Mouse (Mus musculus): ENCODE data around the gene Prdm16. TPM values are rescaled to one million over a fixed set of nuclear protein-coding genes. Genes with fewer than 3 reads are reported as not detected.

The Prdm16 gene
- polyA plus RNA-seq, 1 experiment = not detected

DNA sequence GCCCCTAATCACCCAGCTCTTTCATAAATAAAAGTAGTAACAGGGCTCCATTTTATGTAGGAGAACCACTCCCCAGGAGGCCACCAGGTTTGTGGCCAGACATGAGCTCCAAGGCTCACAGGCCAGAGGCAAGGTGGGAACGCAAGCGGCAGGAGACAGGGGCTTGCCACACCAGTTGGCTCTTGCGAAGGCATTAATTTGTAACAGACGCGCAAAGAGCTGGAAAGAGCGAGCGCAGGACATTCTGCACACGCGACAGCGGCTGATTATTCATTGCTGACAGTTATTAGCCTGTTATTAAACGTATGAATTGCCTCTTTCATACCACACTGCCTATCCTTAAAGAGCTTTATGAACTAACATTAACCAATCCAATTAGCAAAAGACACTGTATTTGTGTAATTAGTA is 144.0 kb downstream of the Prdm16 start:
- H3K4me2 ChIP-seq (ENCODE audit: low read depth) = no peak overlapping the region

DNA sequence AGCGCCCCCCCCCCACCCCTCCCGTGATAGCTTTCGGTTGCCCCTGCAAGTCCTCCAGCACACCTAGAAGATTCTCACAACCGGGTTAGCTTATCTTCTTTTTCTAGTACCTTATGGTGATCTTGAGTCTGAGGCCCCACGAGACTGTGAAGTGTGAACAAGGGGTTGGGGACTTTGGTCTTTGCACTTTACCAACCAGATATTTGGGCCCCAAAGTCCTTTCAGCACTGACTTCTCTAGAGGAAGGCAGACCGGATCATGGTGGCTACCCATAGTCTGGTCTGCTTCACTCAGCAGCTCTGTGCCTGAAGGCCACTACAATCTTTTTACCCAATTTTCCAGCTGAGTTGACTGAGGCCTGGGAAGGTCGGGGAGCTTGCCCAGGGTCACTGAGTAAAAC is 144.4 kb downstream of the Prdm16 start:
- no peak for TF ChIP-seq MYOD1 (IDR thresholded peaks at IDR 0.05; ENCODE audit: control insufficient read depth in 1 of 3, insufficient read length in 2 of 3, low read depth in 2 of 3)
- TF ChIP-seq REST (IDR thresholded peaks at IDR 0.05; ENCODE audit: insufficient read depth, insufficient read length) = no peak
- no peak overlapping the region for H3ac ChIP-seq (ENCODE audit: control insufficient read depth, insufficient read length)
- H3K4me2 ChIP-seq (ENCODE audit: low read depth) = no peak overlapping the region
- H3K27me3 ChIP-seq (ENCODE audit: control insufficient read depth, insufficient read depth, insufficient read length) = no peaks in the 10 kb centered on the region
- no peak overlapping the region for H3K4me3 ChIP-seq
- H3K79me2 ChIP-seq (ENCODE audit: control insufficient read depth, insufficient read depth) = no peaks in the 10 kb centered on the region
- H3K36me3 ChIP-seq (ENCODE audit: control insufficient read depth, insufficient read depth) = no peaks in the 10 kb centered on the region

More for the DNA sequence above, 144.0 kb downstream of the Prdm16 start:
- TF ChIP-seq MAX (IDR thresholded peaks at IDR 0.05; ENCODE audit: low read depth) (no peak), MYOG (IDR thresholded peaks at IDR 0.05; ENCODE audit: control insufficient read depth in 1 of 3, insufficient read depth in 1 of 3, insufficient read length in 2 of 3, low read depth in 2 of 3) (no peak), CEBPB (IDR thresholded peaks at IDR 0.05; ENCODE audit: insufficient read depth, poor library complexity, severe bottlenecking) (no peak), TCF12 (IDR thresholded peaks at IDR 0.05; ENCODE audit: insufficient read depth, poor library complexity, severe bottlenecking) (no peak), MYOD1 (IDR thresholded peaks at IDR 0.05; ENCODE audit: control insufficient read depth in 1 of 3, insufficient read length in 2 of 3, low read depth in 2 of 3) (no peak), TCF3 (IDR thresholded peaks at IDR 0.05; ENCODE audit: insufficient read length, low read depth) (no peak), REST (IDR thresholded peaks at IDR 0.05; ENCODE audit: insufficient read depth, insufficient read length) (no peak), POLR2A (IDR thresholded peaks at IDR 0.05; ENCODE audit: insufficient read length, low read depth) (no peak), USF1 (IDR thresholded peaks at IDR 0.05; ENCODE audit: low read depth) (no peak)
- no peaks in the 10 kb centered on the region for H3K79me2 ChIP-seq (ENCODE audit: control insufficient read depth, insufficient read depth)
- H3ac ChIP-seq (ENCODE audit: control insufficient read depth, insufficient read length) = no peak overlapping the region
- no peaks in the 10 kb centered on the region for H3K36me3 ChIP-seq (ENCODE audit: control insufficient read depth, insufficient read depth)
- H3K4me3 ChIP-seq = no peak overlapping the region
- no peaks in the 10 kb centered on the region for H3K27me3 ChIP-seq (ENCODE audit: control insufficient read depth, insufficient read depth, insufficient read length)

DNA sequence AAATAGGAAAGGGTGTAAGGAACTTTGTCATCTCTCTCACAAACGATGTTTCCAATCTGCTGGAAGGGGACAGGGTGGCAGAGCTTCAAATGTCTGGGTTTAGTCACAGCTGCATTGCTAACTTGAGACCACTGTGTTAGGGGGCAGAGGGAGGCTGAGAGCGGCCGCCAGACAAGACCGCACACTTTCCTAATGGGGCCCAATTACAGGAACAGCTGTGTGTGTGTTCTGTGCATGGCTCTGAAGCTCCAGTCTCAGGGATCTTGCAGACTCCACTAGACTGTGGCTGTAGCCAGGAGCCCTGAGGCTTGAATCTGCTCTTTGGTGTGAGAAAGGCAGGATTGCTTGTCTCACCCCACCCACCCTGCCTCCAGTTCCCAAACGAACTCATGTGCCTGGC is 148.6 kb downstream of the Prdm16 start:
- H3K36me3 ChIP-seq (ENCODE audit: control insufficient read depth, insufficient read depth) = no peaks in the 10 kb centered on the region
- TF ChIP-seq E2F4 (IDR thresholded peaks at IDR 0.05; ENCODE audit: insufficient read depth) (no peak), POLR2A (IDR thresholded peaks at IDR 0.05; ENCODE audit: insufficient read length, low read depth) (no peak), CEBPB (IDR thresholded peaks at IDR 0.05; ENCODE audit: insufficient read depth, poor library complexity, severe bottlenecking) (no peak), SRF (IDR thresholded peaks at IDR 0.05; ENCODE audit: control insufficient read depth, insufficient read length, low read depth) (no peak), TCF3 (IDR thresholded peaks at IDR 0.05; ENCODE audit: insufficient read length, low read depth) (no peak), USF1 (IDR thresholded peaks at IDR 0.05; ENCODE audit: low read depth) (no peak), REST (IDR thresholded peaks at IDR 0.05; ENCODE audit: insufficient read depth, insufficient read length) (no peak), MYOD1 (IDR thresholded peaks at IDR 0.05; ENCODE audit: control insufficient read depth in 1 of 3, insufficient read length in 2 of 3, low read depth in 2 of 3) (no peak), MYOG (IDR thresholded peaks at IDR 0.05; ENCODE audit: control insufficient read depth in 1 of 3, insufficient read depth in 1 of 3, insufficient read length in 2 of 3, low read depth in 2 of 3) (no peak), TCF12 (IDR thresholded peaks at IDR 0.05; ENCODE audit: insufficient read depth, poor library complexity, severe bottlenecking) (no peak), MAX (IDR thresholded peaks at IDR 0.05; ENCODE audit: low read depth) (no peak), POLR2AphosphoS2 (IDR thresholded peaks at IDR 0.05; ENCODE audit: insufficient read length, low read depth) (no peak)
- H3K27me3 ChIP-seq (ENCODE audit: control insufficient read depth, insufficient read depth, insufficient read length) = no peaks in the 10 kb centered on the region

DNA sequence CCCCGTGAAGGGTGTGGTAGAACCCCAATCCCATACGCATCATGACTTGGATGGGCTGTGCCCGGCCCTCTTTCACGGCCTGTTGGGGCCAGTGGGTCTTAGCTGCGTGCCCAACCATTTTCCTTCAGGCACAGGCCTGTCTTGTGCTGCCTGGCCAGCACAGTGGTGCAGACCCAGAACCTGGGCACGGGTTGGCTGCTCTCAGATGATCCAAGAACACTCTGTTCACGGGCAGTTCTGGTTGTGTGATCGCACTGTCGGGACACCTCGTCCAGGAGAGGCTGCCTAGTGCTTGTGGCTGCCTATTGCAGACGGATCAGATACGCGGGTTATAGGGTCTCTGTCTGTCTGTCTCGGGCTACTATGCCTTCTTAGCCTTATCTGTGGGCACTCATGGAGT is 154.0 kb downstream of the Prdm16 start:
- no peak overlapping the region for H3K4me3 ChIP-seq
- H3ac ChIP-seq (ENCODE audit: control insufficient read depth, insufficient read length) = no peak overlapping the region
- H3K27me3 ChIP-seq (ENCODE audit: control insufficient read depth, insufficient read depth, insufficient read length) = no peaks in the 10 kb centered on the region
- no peaks in the 10 kb centered on the region for H3K79me2 ChIP-seq (ENCODE audit: control insufficient read depth, insufficient read depth)
- TF ChIP-seq TCF12 (IDR thresholded peaks at IDR 0.05; ENCODE audit: insufficient read depth, poor library complexity, severe bottlenecking) (no peak), REST (IDR thresholded peaks at IDR 0.05; ENCODE audit: insufficient read depth, insufficient read length) (no peak), CEBPB (IDR thresholded peaks at IDR 0.05; ENCODE audit: insufficient read depth, poor library complexity, severe bottlenecking) (no peak)
- no peak overlapping the region for H3K4me2 ChIP-seq (ENCODE audit: low read depth)
- H3K36me3 ChIP-seq (ENCODE audit: control insufficient read depth, insufficient read depth) = no peaks in the 10 kb centered on the region

More for the DNA sequence above, 148.6 kb downstream of the Prdm16 start:
- H3K79me2 ChIP-seq (ENCODE audit: control insufficient read depth, insufficient read depth) = no peaks in the 10 kb centered on the region
- H3ac ChIP-seq (ENCODE audit: control insufficient read depth, insufficient read length) = no peak overlapping the region
- no peak overlapping the region for H3K4me3 ChIP-seq
- no peak overlapping the region for H3K4me2 ChIP-seq (ENCODE audit: low read depth)

DNA sequence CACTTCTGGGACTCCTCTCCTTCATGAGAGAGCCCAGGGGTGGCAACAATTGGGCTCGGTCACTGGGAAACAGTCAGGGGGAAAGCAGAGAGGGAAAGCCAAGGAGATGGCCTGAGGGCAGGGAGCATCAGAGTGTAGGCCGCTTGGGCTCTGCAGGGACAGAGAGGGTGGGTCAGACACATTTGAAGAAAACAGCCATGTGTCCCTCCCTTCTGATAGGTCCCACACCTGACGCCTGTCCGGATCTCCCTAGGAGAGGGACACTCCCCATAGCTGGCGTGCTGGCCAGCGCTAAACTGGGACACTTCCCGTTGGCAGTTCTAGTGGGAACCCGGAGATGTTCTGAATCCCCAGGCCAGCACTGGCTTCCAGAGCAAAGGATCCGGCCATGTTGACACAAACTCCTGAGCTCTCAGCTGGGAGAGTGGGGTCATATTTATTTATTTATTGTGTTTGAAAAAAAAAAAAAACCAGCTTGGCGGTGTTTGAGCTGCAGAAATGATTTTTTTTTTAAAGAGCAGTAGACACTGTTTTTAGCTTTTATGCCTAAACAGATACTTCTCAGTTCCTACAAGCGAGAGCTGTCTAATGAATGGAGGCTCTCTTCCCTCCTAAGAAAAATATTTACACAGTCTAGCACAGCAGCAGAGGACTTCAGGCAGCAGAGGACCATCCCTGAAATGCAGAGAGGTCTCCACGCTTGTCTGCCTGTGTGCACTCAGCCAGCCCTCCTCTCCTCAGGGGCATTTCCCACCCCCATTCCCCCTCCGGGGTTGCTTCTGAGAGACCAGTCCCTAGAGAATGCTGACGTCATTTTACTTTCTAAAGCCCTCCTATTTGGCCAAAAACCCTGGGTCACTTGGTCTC is 154.7 kb downstream of the Prdm16 start:
- Histone ChIP-seq H3K79me2 (ENCODE audit: control insufficient read depth, insufficient read depth) (no peaks in the 10 kb centered on the region), H3K4me2 (ENCODE audit: low read depth) (no peak overlapping the region), H3K36me3 (ENCODE audit: control insufficient read depth, insufficient read depth) (no peaks in the 10 kb centered on the region), H3K4me3 (no peak overlapping the region), H3K27me3 (ENCODE audit: control insufficient read depth, insufficient read depth, insufficient read length) (no peaks in the 10 kb centered on the region), H3ac (ENCODE audit: control insufficient read depth, insufficient read length) (no peak overlapping the region)
- TF ChIP-seq E2F4 (IDR thresholded peaks at IDR 0.05; ENCODE audit: insufficient read depth) = no peak
- no peak for TF ChIP-seq POLR2A (IDR thresholded peaks at IDR 0.05; ENCODE audit: insufficient read length, low read depth)
- TF ChIP-seq SRF (IDR thresholded peaks at IDR 0.05; ENCODE audit: control insufficient read depth, insufficient read length, low read depth) = no peak
- TF ChIP-seq REST (IDR thresholded peaks at IDR 0.05; ENCODE audit: insufficient read depth, insufficient read length) = no peak
- TF ChIP-seq MYOD1 (IDR thresholded peaks at IDR 0.05; ENCODE audit: control insufficient read depth in 1 of 3, insufficient read length in 2 of 3, low read depth in 2 of 3) = no peak
- TF ChIP-seq MAX (IDR thresholded peaks at IDR 0.05; ENCODE audit: low read depth) = no peak
- TF ChIP-seq USF1 (IDR thresholded peaks at IDR 0.05; ENCODE audit: low read depth) = no peak
- TF ChIP-seq POLR2AphosphoS2 (IDR thresholded peaks at IDR 0.05; ENCODE audit: insufficient read length, low read depth) = no peak
- TF ChIP-seq TCF12 (IDR thresholded peaks at IDR 0.05; ENCODE audit: insufficient read depth, poor library complexity, severe bottlenecking) = no peak
- TF ChIP-seq CEBPB (IDR thresholded peaks at IDR 0.05; ENCODE audit: insufficient read depth, poor library complexity, severe bottlenecking) = no peak
- no peak for TF ChIP-seq TCF3 (IDR thresholded peaks at IDR 0.05; ENCODE audit: insufficient read length, low read depth)
- TF ChIP-seq MYOG (IDR thresholded peaks at IDR 0.05; ENCODE audit: control insufficient read depth in 1 of 3, insufficient read depth in 1 of 3, insufficient read length in 2 of 3, low read depth in 2 of 3) = no peak

Data from myocyte (in vitro differentiated cells).